Mouse (Mus musculus) left cerebral cortex, adult 9 months (tissue): ENCODE measurements around the gene Ubash3a.
A peak's percentile ranks its signal among the peaks of the same experiment; 100 is the strongest.

Experiments
- DNase-seq, 2 experiments: peaks; one replicate each; pipeline ENCODE4 v3.0.0; 2022; ENCODE audit warnings: low spot score in 2 of 2

Gene Ubash3a

DNA sequence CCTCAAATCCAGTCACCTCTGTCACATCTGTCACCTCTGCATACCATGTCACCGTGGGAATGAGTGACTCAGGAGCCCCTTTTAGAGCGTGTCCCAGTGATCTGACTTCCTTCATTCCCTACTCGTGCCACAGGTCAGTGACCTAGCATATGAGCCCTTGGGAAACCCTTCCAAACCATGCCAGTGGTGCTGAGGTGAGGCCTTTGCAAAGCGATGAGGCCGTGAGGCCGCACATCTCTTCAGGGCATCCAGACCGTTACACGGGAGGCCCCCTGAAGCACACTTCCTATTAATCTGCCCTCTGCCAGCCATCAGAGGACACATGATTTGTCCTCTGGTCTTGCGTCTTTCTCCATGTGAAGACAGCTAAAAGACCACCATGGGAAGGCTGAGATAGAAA is 71.9 kb downstream of the Ubash3a start:
- DNase-seq, result no peak

DNA sequence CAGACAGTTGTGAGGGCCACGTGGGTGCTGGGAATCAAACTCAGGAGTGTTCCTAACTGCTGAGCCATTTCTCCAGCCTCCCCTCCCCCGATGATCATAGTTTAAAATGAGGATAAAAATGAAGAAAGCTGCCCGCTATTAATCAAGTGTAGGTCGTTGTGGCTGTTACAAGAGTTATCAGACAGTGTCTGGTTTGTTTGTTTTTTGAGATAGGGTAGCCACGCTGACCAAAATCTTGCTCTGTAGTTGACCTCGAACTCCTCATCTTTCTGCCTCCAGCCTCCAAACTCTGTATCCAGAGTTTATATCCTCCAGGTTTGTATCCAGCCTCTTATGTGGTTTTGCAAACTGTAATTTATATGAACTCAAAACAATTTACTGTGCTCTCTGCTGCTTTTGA is 72.6 kb downstream of the Ubash3a start:
- no peak for DNase-seq

DNA sequence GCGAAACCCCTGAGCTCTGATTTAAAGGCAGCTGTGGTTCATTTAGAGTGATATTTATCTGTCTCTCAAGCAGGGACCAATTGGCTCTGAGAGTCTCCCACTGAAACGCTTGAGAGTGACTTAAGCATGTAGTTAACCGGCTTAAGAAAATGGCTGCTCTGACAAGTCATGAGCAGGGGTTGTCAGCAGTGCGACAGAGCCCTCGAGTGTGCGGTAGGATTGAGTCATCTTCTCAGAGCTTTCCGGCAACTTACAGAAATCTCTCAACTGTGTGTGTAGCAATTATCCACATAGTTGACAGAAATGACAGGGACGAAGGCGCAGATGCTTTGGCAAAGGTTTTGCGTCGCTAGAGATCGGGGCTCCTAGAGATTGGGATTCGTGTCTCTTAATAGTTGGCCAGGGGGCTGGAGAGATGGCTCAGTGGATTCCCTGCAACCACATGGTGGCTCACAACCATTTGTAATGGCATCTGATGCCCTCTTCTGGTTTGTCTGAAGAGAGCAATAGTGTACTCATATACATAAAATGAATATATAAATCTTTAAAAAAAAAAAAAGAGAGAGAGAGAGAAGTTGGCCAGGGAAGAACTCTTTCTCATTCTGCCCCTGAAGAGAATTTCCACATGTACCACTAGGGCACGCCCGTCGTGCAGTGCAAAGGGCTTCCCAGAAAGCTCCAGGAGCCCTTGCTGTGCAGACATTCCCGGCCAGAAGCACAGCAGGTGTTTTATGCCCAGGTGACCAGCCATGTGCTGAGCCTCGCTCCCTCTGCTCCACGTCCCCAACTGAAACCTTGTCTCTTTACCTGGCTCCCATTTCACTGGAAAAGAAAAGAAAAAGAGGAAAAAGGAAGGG is 74.4 kb downstream of the Ubash3a start:
- DNase-seq, result no peak

DNA sequence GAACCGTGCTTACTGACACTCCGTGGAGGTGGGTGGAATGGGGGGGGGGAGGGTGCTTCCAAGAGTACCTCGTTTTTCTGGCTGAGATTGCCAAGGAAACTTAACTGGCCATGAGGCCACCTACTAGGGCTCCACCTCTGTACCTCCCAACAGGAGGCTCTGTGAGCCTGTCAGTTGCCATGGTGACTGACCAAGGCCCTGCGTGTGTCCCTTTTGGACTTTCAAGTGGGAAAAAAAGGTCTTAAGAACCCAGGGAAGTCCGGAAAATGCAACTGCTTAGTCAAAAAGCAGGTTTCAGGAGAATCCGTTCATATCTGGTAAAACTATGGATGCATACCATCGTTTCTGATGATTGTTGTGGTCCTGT is 75.0 kb downstream of the Ubash3a start:
- DNase-seq, result no peak

DNA sequence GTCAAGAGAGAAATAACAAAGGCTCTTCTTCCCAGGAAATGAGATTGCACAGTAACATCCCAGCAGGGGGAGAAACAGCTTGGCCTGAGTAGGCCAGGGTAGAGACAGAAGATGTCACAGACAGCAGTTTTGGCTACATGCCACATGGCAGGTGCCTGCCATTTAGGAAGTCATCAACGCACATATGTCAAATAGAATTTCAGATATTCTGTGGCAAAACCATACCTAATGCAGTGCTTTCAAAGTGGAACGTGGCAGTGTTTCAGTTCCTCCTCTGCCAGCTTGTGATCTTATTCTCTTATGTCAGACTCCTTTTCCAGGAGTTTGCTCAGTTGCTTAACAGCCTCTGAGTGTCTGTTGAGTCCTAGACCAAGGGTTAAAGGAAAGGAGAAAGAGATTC is 78.2 kb downstream of the Ubash3a start:
- no peak for DNase-seq

DNA sequence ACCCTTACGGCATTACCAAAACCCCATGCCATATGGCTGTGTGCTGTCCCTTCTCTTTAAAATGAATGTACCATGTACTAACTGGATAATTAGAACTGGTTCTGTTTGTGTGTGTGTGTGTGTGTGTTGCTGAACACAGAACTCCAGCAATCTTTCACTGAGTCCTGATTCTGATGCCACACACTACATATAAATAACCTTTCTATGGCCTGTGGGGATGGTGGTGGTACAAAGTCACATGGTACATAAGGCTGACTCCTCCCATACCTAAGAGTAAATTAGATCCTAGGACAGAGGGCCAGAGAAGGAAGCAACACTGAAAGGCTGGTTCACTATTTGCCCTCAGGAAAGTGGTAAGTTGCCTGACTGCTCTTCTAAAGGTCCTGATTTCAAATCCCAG is 78.8 kb downstream of the Ubash3a start, which contains the start of gene Slc37a1:
TSS of gene Slc37a1 (plus strand) at position 301 of the 400 bp plus-strand sequence.
- no peak for DNase-seq

DNA sequence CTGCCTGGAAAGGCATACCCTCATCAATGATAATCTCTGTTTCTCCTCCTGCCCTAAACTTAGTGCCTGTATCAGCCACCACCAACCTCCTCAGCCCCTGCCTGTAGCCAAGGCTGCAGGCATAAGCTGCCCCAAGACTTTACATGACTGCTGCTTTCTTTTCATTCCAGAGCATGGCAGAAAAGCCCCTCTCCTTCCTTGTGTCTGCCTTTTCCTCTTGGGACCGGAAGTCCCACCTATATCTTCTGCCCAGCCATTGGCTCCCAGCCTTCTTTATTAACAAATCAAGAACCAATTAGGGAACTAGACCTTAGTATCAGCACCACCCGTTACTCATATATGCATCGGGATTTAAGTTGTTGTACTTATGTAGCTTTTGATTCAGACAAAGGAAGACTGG is 79.5 kb downstream of the Ubash3a start:
- DNase-seq, result no peak

DNA sequence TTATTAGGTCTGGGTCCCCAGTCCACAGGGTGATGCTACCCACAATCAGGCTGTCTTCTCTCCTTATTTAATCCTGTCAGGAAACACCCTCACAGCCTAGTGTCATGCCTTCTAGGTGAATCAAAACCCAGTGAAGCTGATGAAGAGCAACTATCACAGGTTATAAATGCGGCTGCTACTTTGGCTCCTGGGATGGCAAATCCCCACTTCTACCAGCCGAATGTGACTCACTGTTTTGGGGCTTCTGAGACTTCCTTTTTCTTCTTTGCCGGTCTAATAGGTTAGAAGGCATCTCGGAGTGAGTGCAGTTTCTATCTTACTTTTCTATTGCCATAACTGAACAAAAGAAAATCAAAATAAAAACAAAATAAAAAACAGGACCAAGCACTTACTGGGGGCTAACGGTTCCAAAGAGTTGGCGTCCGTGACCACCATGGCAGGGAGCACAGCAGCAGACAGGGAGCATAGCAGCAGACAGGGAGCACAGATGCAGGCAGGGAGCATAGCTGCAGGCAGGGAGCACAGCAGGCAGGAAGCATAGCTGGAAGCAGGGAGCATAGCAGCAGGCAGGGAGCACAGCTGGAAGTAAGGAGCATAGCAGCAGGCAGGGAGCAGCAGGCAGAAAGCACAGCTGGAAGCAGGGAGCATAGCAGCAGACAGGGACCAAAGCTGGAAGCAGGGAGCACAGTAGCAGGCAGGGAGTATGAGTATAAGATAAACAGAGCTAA is 81.5 kb downstream of the Ubash3a start:
- no peak for DNase-seq

DNA sequence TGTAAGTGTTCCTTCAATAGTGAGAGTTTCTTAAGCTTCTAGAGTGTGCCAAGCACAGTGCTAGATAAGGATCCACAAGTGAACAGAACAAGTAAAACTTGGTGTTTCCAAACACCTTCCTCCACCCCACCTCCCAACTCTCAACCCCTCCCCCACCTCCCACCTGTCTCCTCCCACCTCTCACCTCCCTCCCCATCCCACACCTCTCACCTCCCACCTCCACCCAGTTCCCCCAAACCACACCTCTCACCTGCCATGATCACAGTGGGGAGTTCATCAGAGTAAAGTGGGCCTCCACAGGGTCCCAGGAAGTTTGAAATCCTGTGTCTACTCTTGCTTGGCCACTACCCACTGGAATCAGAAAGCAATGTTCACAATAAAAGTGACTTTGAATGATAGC is 82.6 kb downstream of the Ubash3a start:
- no peak for DNase-seq

DNA sequence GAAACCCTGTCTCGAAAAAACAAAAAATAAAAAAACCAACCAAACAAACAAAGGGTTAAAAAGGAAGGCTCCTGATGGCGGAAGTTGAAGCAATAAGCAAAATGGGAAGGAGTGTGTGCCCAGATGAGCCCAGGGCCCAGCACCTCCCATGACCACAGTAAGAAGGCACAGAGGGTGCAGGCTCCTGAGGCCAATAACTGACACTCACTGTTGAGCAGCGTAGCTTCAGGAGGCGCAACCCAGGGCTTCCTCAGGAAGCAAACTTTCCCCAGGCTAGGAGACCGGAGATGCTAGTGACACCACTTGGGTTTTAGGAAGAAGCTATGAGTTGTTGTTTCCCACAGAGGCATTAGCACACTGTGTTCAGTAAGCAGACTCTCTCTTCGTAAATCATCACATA is 83.2 kb downstream of the Ubash3a start:
- no peak for DNase-seq

DNA sequence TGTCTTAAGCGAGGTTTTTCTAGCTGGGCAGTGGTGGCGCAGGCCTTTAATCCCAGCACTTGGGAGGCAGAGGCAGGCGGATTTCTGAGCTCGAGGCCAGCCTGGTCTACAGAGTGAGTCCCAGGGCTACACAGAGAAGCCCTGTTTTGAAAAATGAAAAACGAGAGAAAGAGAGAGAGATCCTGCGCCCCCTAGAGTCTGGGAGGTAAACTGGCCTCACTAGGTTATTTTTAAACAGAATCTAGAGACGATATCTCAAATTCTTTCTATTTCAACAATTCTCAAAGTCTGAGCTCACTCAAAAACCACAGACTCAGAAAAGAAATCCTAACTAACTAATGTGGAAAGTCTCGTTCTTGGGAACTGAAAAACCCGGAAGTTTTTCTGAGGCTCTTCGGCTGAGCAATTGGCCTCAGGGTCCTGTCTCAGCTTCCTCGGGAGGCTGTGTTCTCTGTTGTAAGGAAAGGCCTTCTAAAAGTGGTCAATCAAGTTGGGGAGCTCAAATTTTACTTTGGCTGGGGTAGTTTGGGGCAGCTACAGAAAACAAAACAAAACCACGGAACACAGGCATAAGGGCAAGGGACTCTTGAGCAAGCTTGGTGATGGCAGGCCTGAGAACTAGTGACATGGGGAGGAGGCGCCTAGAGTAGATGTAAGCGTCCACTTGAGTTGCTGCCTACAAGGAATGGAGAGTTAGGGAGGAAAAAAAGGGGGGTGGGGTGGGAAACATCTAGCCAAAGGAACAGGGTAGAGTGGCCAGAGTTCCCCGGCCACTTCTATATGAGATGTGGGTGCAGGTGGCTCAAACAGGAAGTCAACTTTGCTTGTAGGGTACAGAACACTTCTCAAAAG is 86.9 kb downstream of the Ubash3a start:
- DNase-seq, result no peak

DNA sequence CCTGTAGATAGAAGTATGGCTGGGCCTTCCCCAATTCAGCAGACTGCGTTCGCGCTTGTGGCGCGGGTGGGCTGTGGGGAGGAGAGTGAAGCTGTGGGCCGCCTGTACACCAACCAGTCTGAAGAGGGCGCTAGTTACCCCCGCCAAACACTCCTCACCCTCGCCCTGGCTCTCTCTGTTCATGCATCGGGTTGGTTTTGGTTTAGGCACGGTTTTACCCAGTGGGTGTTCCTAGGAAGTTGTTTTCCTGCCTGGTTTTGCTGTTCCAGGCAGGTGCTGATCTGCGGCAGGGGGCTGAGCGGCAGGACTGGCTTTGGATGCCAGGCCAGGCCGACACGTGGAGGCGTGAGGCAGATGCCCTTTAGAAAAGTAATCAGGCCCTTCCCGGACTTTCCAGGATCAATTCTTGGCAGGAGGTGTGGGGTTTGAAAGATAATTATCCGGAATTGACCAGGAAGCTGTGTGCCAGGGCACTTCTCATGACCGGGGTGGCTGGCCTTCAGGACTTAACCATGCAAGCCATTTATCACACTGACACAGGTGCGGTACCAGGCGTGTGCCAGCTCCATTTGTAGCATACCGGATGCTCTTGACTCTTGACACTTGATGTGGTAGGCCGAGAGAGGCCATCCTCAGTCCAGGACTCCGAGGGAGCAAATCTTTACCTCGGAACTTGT is 87.7 kb downstream of the Ubash3a start:
- DNase-seq, result no peak

DNA sequence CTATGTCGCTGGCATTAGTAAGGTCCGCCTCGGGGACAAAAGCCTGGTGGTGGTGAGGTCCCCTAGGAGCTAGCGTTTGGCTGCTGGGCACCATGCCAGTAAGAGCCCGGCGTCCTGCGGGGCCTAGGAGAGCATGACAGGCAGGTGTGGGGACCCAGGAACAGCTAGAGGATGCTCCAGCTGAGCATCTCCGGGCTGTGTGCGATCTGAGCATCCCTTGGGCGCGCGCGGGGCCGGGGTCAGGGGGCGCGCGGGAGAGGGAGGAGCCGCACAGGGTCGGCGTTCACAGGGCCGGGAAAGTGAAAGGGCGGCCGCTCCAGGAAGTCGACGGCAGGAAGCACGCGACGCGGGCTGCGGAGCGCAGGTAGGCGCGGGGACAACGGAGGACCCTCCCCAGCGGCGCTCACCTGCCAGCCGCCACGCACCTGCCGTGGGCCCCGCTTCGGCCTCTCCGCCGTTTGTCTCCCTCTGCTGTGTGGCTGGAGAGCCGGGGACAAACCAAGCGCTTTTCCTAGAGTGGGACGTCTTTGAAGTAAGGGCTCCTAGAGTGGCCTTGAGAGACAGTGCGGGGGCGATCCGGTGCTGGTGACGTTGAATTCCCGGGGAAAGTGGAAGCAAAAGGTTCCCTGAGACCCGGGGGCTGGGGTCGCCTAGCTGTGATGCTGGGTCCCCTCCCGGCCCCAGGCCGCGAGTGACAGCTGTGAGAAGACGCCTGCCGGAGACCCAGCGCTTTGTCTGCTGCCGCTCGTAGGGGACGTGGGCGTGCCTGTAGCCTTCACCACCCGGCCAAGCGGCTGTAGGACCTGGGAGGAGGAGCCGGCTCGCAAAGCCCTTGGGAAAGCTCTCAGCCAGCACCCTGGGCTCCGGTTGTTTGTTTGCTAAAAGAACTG is 88.5 kb downstream of the Ubash3a start:
- peak in 1 of 2 experiments; percentile 78 for DNase-seq
